Mouse (Mus musculus) megakaryocyte, embryonic 14.5 days (primary cell): ENCODE results near the gene Slc6a17. TPM values are rescaled to one million over a fixed set of nuclear protein-coding genes. Genes with fewer than 3 reads are reported as not detected.

Source experiments
- H3K27me3 ChIP-seq: replicated peaks from 2 replicates; pipeline ENCODE3; 2012; ENCODE audit warnings: inconsistent platforms
- H3K36me3 ChIP-seq: replicated peaks from 2 replicates; pipeline ENCODE3; 2012; ENCODE audit warnings: low read length, inconsistent platforms, mixed read lengths
- H3K4me1 ChIP-seq: 2 replicates; pipeline ENCODE4 v1.6.1; 2012; ENCODE audit warnings: inconsistent platforms
- H3K4me3 ChIP-seq: replicated peaks from 2 replicates; pipeline ENCODE3; 2012; ENCODE audit warnings: moderate library complexity, mild to moderate bottlenecking, inconsistent platforms
- H3K9me3 ChIP-seq: 2 replicates; pipeline ENCODE4 v1.6.1; 2012; ENCODE audit warnings: inconsistent platforms
- FLI1 ChIP-seq: IDR thresholded peaks from 2 replicates; pipeline ENCODE4 v1.6.1; 2012; ENCODE audit warnings: low read length, inconsistent platforms, mixed read lengths
- GATA1 ChIP-seq: IDR thresholded peaks from 3 replicates; pipeline ENCODE4 v1.6.1; 2012; ENCODE audit warnings: mixed read lengths, low read length, inconsistent platforms, borderline replicate concordance
- polyA plus RNA-seq: library from polyadenylated mRNA; stranded (reverse); fragments of >175 nt; gene quantifications from 2 replicates; pipeline ENCODE4 v1.2.3, GENCODE M21; 2012; ENCODE audit warnings: low replicate concordance; ENCODE audit not compliant: insufficient read depth

Gene Slc6a17
- polyA plus RNA-seq: not detected in 2 replicates

GRCm38 (mm10) chr3:107517631-107518108 is at the start of gene Slc6a17:
Gene Slc6a17, minus strand, starts transcription at chr3:107518018.
- Histone ChIP-seq H3K9me3 (no peaks in the 10 kb centered on the region), H3K27me3 (peaks cover 88% of the 10 kb centered on the region), H3K4me1 (peaks cover 8% of the 10 kb centered on the region), H3K4me3 (peak within 1 kb of the TSS; percentile 53), H3K36me3 (no peaks in the 10 kb centered on the region)
- TF ChIP-seq GATA1 (no peak), FLI1 (no peak)

GRCm38 (mm10) chr3:107565331-107565730 is 47.5 kb upstream of the Slc6a17 start:
- no peak for TF ChIP-seq GATA1
- no peak for TF ChIP-seq FLI1
- Histone ChIP-seq H3K9me3 (no peaks in the 10 kb centered on the region), H3K4me3 (no peak overlapping the region), H3K36me3 (no peaks in the 10 kb centered on the region), H3K27me3 (peaks cover 61% of the 10 kb centered on the region), H3K4me1 (peaks cover 56% of the 10 kb centered on the region)

GRCm38 (mm10) chr3:107563880-107564279 is 46.1 kb upstream of the Slc6a17 start:
- no peak for TF ChIP-seq GATA1
- no peak for TF ChIP-seq FLI1

GRCm38 (mm10) chr3:107562591-107562990 is 44.8 kb upstream of the Slc6a17 start:
- H3K4me1 ChIP-seq: peaks cover 47% of the 10 kb centered on the region
- no peak for TF ChIP-seq GATA1
- TF ChIP-seq FLI1: no peak
- no peaks in the 10 kb centered on the region for H3K36me3 ChIP-seq
- H3K27me3 ChIP-seq: peaks cover 55% of the 10 kb centered on the region
- H3K9me3 ChIP-seq: no peaks in the 10 kb centered on the region
- H3K4me3 ChIP-seq: no peak overlapping the region

More at GRCm38 (mm10) chr3:107563880-107564279, 46.1 kb upstream of the Slc6a17 start:
- Histone ChIP-seq H3K36me3 (no peaks in the 10 kb centered on the region), H3K4me3 (no peak overlapping the region), H3K27me3 (peaks cover 56% of the 10 kb centered on the region), H3K4me1 (peaks cover 60% of the 10 kb centered on the region), H3K9me3 (no peaks in the 10 kb centered on the region)

- Histone ChIP-seq H3K4me1 (peaks cover 44% of the 10 kb centered on the region), H3K36me3 (no peaks in the 10 kb centered on the region), H3K4me3 (no peak overlapping the region), H3K9me3 (no peaks in the 10 kb centered on the region), H3K27me3 (peaks cover 55% of the 10 kb centered on the region)
- TF ChIP-seq FLI1 (no peak), GATA1 (no peak)
These were observed 44.3 kb upstream of the Slc6a17 start for GRCm38 (mm10) chr3:107562104-107562503.

GRCm38 (mm10) chr3:107559183-107559582 is 41.4 kb upstream of the Slc6a17 start:
- Histone ChIP-seq H3K9me3 (no peaks in the 10 kb centered on the region), H3K27me3 (peaks cover 66% of the 10 kb centered on the region), H3K36me3 (no peaks in the 10 kb centered on the region), H3K4me3 (no peak overlapping the region), H3K4me1 (peaks cover 37% of the 10 kb centered on the region)
- TF ChIP-seq GATA1 (no peak), FLI1 (no peak)

DNA sequence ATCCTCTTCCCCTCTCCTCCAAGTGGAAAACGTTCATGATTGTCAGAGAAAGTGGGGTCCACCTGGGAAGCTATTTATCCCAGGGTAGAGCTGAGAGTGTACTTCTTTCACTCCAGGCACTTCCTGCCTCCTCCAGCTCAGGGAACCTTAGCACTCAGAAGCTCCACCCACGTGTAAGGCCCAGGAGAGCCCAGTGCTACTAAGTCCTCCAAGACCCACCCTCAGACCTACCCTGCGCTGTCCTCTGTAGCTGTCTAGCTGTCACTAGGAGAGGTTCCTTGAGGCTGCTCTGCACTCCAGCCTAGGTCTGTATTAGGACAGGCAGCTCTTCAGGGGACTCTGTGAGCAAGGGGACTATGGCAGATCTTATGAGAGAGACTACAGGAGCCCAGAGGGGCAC is 40.9 kb upstream of the Slc6a17 start:
- Histone ChIP-seq H3K4me3 (no peak overlapping the region), H3K4me1 (peaks cover 37% of the 10 kb centered on the region)
- TF ChIP-seq GATA1 (no peak), FLI1 (no peak)

GRCm38 (mm10) chr3:107554842-107555241 is 37.0 kb upstream of the Slc6a17 start, which contains the start of gene Ubl4b:
Gene Ubl4b, minus strand, starts transcription at chr3:107555073.
- Histone ChIP-seq H3K4me3 (no peak within 1 kb of the TSS), H3K4me1 (peaks cover 18% of the 10 kb centered on the region), H3K36me3 (no peaks in the 10 kb centered on the region), H3K27me3 (peaks cover 75% of the 10 kb centered on the region), H3K9me3 (no peaks in the 10 kb centered on the region)
- TF ChIP-seq GATA1 (no peak), FLI1 (no peak)

More for the DNA sequence above, 40.9 kb upstream of the Slc6a17 start:
- Histone ChIP-seq H3K9me3 (no peaks in the 10 kb centered on the region), H3K27me3 (peaks cover 70% of the 10 kb centered on the region), H3K36me3 (no peaks in the 10 kb centered on the region)

DNA sequence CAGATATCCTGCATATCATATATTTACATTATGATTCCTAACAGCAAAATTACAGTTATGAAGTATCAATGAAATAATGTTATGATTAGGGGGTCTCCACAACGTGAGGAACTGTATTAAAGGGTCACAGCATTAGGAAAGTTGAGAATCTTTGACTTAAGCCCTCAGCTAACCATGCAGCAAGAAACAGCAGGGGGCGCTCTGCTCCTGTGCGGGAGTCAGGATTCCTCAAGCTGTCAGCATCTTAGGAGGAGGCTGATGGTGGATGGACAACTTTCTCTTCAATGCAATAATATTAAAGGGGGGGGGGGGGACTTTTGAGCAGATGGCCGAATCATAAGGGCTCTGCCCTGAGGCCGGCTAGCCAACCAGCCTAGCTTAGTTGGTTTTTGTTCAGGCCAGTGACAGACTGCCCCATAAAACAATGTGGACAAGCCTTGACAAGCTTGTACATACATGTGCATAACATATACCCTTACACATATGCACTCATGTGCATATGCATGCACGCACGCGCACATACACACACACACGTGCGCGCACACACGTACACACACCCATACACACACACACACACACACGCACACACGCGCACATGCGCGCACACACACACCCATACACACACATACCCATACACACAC is 32.7 kb upstream of the Slc6a17 start:
- Histone ChIP-seq H3K4me3 (no peak overlapping the region), H3K9me3 (no peaks in the 10 kb centered on the region), H3K27me3 (peaks cover 79% of the 10 kb centered on the region), H3K4me1 (peaks cover 11% of the 10 kb centered on the region), H3K36me3 (no peaks in the 10 kb centered on the region)
- TF ChIP-seq GATA1: no peak
- no peak for TF ChIP-seq FLI1

DNA sequence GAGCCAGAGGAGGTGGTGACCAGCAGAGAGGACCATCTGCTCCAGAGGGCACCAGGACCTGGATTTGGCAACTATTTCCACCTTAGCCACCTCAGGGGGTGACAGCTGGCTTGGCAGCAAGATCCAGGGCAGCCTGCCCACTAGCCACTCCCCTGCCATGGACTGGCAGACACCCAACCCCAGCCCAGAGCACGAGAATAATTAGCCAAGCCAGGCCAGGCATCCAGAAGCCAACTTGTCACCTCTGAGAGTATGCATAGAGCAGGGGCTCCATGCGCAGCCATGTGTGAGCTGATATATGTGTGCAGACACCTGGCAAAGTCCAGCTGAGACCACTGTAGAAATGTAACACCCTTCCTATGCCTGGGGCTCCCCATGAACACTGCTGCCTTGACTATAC is 29.1 kb upstream of the Slc6a17 start:
- H3K27me3 ChIP-seq: peaks cover 60% of the 10 kb centered on the region
- H3K36me3 ChIP-seq: no peaks in the 10 kb centered on the region
- H3K4me3 ChIP-seq: no peak overlapping the region
- H3K4me1 ChIP-seq: no peaks in the 10 kb centered on the region
- no peak for TF ChIP-seq FLI1
- TF ChIP-seq GATA1: no peak
- 0 out of 2 replicates have a peak, but pooled peaks cover 2% of the 10 kb centered on the region for H3K9me3 ChIP-seq
